Mouse (Mus musculus): ENCODE measurements around the gene 2410015M20Rik.

DNA sequence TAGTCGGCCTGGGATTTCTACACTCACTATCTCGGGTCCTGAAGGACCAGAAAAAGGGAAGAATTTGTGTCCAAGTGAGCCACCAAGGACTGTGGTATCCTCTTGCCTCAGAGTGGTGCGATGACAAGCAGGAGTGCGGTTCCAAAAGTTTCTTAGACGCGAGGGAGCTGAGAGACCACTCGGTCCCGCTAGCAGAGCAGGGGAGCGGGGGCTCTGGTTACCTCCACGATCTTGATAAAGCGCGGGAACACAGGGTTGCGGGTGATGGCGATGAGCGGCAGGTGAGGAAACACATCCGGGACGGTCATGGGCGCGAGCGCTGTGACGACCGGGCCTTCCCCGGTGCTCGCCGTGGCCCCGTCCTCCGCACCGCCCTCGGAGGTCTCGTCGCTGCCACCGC is 16.7 kb upstream of the 2410015M20Rik start:
- TF ChIP-seq POLR2A (IDR thresholded peaks at IDR 0.05; ENCODE audit: extremely low read depth, insufficient read depth, low read length) (no peak), CTCF (IDR thresholded peaks at IDR 0.05; ENCODE audit: low read depth, low read length) (no peak)
